Mouse (Mus musculus): ENCODE measurements at regions not wholly inside any gene's neighbourhood (a gene's known extent, or its start where the extent isn't known, plus 50 kb on each side); places are given as distances from the start of the nearest gene placed in this dataset.

DNA sequence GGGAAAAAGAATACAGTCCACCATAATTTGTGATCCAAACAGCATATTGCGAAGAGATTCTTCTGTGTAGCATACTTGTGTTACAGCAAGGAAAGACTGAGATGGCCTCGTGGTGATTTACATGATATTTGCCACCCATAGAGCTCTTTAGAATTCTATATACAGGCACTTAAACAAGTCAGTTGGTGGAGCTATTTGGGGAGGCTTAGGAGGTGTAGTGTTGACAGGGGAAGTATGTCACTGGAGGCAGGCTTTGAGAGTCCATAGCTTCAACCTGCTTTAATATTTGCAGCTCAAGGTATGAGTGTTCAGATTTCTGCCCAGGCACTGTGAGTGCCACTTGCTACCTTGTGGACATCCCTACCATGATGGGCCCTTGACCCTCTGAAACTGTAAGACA, 187.3 kb downstream of the Ostf1 start:
- DNase-seq, result no peak

DNA sequence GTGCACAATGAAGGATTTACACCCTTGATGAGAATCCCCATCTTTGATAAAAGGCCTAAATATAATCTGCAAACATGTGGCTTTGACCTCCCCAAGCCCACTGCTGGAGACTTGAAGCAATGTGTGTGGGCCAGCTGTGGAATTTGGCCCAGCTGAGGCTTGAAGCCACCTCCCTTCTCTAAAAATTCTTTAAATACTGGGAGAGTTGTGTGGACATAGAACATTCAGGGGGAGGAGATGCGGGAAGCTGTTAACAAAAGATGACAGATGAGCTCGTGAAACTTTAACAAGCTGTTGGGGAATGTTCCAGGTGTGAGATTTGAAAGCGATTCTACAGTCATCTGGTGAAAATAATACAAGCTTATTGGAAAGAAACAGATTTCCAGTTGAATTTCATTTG, 195.3 kb downstream of the Ostf1 start:
- DNase-seq, result no peak

DNA sequence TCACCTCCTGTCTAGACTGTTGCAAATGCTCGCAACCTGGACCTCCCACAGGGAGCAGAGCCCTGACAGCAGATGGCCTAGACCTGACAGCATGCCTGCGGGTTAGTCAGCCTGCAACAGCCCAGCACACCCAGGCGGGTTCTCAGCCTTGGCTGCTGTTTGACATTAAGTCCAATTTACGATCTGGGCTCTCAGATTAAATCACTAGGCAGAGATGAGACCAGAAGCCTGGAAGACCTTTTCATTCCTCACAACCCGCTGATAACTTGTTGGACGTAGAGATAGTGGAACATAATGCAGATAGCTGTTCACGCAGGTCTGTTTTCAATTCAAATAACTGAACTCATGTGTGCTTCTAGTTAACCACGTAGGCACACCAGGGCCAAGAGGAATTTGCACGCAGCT, 211.2 kb downstream of the Ostf1 start:
- peak; percentile 81 to 88 for DNase-seq

DNA sequence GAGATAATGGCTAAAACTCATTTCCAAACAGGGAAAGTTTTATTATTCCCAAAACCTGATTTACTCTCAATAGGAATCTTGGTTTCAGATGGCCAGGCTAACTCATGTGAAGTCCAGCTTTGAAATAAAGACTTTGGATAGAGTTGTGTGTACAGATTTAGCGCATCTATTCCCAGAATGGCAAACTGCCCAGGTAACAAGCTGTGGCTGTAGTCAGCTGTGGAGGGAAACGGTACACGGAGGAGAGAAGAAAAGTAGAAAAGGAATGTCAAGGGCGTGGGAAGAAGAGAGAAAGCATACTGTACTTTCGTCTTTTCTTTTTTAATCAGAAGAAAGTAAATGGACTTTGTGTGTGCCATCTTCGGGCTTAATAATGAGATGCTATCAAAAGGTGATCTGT, 213.1 kb downstream of the Ostf1 start:
- DNase-seq, result peak; percentile 5 to 19

DNA sequence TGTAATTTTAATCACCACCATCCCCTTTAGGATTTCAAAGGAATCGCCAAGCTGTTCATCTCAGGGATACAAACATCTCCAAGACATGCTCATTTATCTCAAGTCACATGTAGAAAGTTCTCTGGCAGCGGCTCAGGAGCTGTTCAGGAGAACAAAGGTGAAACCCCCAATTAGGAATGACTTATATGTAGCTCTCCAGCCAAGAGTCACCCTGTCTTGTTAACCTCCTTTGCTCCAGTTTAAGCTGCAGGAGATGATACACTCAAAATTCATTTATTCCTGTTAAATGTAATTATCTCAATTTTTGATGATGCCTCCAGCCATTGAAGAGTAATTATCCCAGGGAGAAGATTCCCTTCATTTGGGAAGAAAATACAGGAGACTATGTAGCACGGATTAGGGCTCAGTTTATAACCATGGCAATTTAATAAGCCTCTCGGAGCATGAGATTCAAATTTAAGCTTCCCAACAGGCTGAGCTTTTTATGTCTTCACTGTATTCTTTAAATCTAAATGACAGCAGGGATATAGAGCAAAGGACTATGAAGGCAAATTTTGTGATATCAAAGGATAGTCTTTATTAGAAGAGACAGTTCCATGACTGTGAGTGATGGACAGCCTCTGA, 254.0 kb downstream of the Ostf1 start:
- no peak for DNase-seq

DNA sequence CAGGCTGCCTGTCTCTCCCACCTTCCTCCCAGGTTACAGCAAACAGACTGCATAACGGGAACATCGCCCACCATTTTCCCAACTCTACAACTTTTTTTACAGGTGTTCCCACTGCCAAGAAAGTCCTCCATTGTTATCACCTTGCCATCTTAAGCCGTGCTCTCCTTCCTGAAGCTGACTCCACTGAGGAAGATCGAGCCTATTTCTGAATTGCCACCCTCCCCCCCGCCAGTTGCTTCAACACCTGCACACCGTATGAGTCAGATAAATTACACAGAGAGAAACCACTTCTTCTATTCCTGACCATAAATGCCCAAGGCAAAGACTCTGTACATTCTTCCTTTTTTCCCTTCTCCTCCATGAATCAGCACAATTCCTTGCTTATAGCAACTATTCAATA, 263.0 kb downstream of the Ostf1 start:
- DNase-seq, result no peak

DNA sequence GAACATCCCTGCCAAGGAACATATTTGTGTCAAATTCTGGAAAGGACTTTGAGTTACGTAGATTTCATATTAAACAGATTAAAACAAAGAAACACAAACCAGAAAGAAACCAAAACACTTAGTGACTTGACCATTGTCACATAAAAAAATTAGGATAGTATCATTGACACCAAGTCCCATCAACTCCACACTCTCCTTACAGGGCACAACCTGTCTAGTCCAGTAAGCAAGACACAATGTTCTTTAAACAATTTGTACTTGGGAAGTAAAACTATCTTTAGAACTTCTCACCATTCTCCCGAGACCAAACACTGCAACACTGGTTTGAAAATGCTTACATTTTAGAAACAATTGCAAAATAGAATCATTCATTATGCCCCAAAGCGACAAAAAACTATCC, 277.7 kb downstream of the Ostf1 start:
- DNase-seq, result no peak

DNA sequence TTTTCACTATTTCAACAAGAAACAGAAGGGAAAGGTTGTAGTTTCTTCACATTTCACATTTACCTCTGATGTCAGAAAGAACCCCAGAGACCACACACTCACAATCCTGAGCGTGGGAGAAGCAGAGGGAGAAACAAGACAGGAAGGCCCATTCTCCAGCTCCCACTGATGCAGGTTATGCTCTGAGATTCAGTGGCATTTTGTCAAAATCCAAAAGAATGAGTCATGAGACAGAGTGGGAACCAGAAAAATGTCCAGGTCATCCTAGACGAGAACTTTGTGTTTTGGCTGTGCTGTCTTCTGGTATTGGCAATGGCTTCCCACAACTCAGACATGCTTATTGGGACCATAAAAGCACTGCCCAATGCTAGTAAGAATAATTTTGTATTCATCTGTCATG, 285.9 kb downstream of the Ostf1 start:
- no peak for DNase-seq

DNA sequence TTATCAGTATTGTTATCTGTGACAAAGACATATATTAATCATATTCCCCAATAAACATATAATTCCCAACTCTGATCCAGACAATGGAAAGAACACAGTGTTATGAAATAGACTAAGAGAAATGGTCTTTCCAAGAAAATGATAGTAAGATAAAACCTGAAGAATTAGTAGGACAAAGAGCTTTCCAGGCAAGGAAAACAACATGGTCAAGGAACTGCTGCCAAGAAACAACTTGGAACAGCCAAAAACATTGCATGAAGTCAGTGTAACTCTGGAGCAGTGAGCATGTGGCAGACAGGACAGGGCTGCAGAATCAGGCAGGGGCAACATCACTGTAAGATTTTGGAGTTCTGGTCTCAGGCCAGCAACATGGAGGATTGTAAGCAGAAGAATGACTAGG, 288.0 kb downstream of the Ostf1 start:
- DNase-seq, result no peak

DNA sequence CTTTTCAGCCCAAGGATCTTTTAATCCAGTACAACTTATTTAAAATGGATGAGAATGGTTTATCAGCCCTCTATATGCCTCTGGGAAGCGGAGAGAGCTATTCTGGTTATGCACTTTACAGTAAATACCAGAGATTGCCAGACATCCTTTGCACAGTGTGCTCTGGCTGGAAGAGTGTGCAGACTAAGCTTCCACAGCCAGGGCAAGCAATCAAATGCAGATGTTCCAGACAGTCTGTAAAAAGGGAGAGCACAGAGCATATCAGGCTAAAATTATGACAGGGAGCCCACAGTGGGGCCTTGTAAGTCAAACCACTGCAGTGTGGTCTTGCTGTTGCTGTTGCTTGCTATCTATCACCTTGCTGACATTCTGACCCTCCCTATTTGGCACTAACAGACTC, 288.6 kb downstream of the Ostf1 start:
- DNase-seq, result no peak

DNA sequence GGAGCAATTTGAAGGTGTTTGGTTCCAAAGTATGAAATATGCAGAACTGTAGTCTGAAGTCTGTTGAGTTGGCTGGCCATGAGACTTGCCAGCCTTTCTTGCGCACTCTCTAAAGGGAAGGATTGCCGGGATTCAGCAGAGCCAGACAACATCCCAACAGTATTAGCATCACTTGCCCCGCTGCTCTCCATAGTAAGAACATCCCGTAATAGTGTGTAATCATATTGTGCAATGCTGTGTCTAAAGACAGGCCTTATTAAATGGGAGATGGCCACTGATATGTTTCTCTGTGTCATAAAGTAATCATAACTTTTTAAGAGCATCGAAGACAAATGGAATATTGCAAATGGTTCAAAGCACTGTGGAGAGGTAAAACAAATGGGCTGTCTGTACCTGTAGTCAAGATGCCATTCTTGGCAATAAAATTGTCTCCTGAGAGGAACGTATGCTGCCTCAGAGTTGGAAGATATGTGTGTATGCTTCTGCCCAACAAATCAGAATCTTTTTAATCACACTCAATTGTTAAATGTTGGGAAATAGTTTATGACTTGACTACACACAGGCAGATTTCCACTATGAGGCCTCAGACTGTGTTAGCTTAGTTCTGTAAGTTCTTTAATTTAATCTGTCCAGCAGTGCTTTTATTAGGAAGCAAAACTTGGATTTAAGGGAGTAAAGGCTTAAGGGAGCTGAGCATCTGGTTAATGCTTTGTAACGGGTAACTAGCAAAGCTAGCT, 293.6 kb downstream of the Ostf1 start:
- no peak for DNase-seq

DNA sequence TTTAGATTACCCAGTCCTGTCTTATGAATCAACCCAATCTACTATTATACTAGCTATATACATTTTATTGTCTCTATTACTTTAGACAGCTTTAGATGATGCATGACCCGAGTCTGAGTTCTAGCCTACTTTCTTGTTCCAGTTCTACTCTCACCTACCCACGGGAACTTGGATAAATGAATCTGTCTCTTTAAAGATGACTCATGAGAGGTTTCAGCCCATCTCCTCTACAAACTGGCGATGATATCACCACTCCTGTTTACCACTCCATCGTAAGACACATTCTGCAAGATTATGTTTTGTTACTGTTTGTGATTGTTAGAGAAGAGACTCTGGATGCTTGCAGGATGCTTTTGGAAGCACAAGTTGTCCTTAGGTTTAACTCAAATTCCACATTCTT, 295.0 kb downstream of the Ostf1 start:
- no peak for DNase-seq

DNA sequence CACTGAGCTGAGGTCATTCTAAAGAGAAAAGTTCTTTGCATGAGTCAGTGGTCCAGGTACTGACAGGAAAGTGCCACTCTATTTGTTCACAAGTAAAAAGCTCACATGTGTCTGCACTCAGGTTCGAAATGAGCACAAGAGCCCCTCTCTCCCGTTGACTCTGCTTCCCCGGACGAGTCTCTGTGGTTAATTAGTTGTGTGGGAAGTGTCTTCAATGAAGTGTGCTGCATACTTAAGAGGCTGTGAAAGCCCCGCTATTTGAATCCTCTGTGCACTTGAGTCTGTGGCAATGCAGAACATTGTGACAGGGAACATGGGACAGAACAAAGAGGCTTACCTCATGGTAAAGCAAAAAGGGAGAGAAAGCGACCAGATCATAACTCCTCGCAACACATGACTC, 297.0 kb downstream of the Ostf1 start:
- no peak for DNase-seq

DNA sequence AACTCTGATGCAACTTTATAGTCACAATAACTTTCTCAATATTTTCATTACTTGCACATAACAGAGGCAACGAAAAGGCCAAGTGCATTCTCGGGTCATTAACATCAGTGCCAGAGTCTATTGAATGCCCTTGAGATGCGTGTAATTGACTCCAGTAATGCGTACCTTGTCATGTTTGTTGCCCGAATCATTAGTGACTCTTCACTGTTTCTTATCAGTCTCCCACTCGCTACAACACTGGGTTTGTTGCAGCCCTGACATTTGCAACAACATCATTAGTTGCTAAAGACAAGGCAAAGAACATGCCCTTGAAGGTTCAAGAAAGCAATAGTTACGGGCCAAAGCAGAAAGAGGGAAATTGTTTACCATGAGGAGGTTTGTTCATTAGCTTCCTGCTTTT, 299.8 kb downstream of the Ostf1 start:
- DNase-seq, result no peak

DNA sequence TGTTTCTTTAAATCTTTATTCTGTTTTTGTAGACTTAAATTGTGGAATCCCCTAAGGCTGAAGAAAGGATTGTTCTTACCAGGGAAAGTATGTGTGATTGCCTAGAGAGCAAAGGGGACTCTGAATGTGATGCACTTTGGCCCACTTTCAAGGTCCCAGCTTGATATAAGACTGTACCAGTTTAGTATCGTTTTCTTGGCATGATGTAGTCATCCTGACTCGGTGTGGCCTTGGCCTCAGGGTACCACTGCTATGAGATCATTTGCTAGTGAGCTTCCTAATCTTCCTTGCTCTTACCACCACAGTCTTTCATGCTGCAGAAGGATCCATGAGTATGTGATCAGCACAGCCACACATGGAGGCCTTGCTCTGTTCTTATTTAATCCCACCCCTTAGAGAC, 302.2 kb downstream of the Ostf1 start:
- DNase-seq, result no peak

DNA sequence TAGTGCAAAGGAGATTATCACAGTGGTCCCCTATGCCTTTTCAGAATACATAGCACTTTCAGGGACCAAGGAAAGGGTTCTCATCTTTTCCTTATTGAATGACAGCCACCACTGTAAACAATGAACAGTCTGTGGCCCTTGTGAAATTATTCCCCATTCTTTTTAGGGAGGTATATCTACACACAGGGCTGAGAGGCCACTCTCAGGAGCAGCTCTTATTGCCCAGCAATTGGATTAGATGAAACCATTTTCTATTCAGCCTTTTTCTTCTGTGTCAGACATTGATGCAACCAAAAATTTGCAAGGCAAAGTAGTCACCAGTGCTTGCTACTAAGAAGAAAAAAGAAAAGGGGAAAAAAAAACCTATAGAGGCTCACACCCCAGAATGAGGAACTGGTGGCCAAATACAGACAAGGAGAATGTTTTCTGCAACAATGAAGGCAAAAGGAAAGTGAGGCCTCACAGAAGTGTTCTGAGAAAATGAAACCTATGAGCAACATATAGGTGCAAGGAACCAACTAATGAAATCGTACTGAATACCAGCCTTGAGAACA, 313.2 kb downstream of the Ostf1 start:
- DNase-seq, result no peak

DNA sequence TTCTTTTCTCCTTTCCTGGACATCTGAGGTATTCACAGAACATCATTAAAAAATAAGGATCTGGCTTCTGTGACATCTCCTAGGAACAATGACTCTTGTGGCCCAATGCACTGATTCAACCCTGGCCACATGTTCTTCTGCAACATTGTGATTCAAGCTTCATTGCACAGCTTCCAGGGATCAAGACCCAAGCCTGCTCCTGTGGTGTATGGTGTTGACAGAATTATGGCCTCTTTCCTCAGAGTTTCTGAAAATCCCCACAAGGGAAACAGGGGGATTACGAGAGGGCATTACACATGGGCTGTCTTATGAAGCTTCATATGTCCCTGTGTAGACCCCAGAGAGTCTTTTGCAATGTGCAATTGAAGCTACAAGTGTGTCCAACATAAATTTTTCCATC, 358.2 kb downstream of the Ostf1 start:
- no peak for DNase-seq

DNA sequence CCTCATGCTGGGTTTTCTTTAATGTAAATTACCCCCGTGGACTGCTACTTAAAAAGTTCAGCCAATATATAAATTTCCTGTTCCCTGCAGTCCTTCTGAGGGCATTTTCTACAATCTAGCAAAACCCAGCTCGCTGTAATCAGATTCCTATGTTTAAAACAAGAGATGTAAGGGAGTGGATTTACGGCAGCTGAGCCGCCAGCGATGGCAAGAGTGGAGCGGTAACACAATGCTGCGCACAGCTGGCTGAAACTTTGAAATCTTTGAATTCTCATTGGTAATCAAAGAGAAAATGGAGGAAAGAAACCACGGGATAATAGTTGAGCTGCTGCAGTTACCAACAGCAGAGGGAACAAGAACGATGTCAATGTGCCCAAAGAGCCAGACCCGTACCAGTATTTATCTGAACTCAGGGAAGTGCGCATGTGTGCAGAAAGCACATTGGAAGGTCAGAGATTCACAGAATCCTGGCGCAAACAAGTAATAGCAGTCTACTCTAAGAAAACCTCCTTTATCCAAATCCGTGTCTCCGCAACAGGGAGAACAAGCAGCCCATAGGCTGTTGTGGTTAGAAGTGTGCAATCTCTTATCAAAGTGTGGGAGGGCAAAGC, 376.4 kb downstream of the Ostf1 start:
- DNase-seq, result no peak

DNA sequence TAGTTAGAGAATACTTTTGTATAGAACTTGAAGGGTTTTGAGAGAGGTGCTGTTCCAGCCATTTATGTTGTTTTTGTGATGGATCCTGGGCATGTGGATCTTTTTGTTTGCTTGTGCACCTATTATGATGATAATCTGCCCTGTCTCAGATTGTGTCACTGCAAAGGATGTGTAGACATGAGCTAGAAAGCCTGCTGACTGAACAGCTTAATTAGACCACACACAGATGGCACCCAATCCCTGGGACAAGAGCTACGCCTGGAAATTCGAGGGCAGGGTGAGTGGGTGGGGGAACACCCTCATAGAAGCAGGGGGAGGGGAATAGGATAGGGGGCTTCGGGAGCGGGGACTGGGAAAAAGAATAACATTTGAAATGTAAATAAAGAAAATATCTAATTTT, 378.3 kb downstream of the Ostf1 start:
- no peak for DNase-seq
